Mouse (Mus musculus) B cell, adult (primary cell): Measurements from ENCODE around the gene Kcnn4. TPM values are rescaled to one million over a fixed set of nuclear protein-coding genes. Genes with fewer than 3 reads are reported as not detected.

Experiments used
- total RNA-seq: library from RNA; stranded (reverse); gene quantifications from 4 replicates; pipeline ENCODE4 v1.2.4, GENCODE M21; 2023; ENCODE audit not compliant: inconsistent age

Kcnn4 gene
- total RNA-seq, result 3.6 to 6.1 TPM (median 4.8 TPM) in 4 replicates

DNA sequence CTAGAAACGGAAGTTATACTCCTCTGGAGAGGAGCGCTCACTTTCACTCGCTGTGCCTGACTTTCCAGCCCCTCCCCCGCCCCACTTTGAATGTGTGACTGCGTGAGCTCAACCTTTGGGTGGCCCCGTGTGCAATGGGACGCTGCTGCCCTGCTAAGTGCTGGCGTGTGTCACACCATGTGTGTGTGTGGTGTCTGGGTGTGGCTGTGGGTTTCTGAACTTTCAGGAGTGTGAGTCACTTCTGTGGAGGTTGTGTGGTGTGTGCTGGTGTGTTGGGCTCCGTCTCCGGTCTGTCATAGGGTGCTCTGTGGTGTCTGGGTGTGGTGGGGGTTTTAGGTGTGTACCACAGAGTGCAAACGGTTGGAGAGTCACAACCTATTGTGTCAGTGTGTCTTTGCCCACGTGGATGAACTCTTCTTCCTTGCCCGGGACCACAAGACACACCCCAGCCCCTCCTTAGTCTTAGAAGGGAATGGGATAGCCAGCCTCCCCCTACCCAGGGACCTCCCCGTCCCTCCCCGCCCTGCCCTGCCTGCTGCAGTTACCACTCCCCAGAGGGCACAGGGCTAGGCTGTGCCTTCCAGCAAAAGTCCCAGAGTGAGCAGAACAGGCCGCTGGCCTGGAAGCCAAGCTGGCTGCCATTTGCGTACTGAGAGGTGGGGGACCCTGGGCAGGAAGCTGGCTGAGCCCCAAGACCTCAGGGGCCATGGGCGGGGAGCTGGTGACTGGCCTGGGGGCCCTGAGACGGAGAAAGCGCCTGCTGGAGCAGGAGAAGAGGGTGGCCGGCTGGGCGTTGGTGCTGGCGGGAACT lies at the start of gene Kcnn4:
TSS of gene Kcnn4 (plus strand) at position 533 of the 811 bp plus-strand sequence.

DNA sequence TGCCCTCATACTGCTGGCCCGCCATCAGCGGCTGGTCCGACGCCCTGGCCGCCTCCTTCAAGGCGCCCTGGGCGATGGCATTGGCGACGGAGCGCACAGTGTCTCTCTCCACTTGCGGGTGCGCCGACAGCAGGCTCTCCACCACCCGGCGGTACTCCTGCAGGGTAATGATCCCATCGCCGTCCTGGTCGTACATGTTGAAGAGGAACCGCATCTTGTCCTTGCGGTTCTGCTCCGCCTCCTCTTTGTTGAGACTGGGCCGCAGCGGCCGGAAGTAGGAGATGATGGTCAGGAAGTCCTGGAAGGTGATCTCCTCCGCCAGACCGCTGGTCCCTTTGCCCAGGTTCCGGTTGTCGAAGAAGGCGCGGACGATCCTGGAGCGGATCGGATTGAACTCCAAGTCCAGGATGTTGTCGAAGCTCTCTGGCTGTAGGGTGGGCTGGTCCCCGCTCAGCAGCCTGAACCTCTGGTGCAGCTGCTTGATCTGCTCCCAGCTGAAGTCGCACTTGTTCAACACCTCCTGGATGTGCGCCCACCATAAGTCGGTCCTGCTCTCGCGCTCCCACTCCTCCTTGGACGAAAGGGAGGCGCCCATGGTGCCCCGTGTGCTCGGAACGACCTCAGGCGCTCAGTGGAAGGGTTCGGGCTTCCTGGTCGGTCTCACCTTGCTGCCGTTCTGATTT lies 36.6 kb upstream of the Kcnn4 start, which contains the start of gene Tescl:
TSS of gene Tescl (minus strand) at position 633 of the 683 bp plus-strand sequence.

DNA sequence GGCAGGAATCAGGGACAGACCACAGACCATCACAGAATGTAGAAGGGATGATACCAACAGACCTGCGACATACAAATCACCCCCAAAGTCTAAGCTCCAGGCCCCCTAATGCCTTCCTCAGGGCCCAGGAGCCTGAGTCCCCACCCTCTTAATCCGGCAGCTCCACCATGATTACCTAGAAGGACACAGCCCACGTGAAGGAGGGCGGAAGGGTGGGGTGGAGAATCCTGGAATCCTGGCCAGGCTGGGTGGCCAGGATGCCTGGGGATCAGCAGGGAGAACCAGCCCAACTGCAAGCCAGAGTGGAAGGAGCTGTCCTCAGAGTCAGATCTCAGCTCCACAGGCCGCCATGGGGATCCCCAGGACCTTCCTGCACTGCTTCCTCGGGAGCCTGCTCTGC lies 21.2 kb upstream of the Kcnn4 start, which contains the start of gene Lypd5:
TSS of gene Lypd5 (plus strand) at position 301 of the 400 bp plus-strand sequence.

GRCm38 (mm10) chr7:24399256-24400081 lies 29.4 kb downstream of the Kcnn4 start, which contains the start of gene Smg9:
Gene Smg9, plus strand, starts transcription at chr7:24399619.

Other genes with a start within 250 kb of the Kcnn4 start
- 5.8 to 8.7 TPM (median 6.4 TPM) in 4 replicates for gene Zfp235, start 236.1 kb upstream of the Kcnn4 start, total RNA-seq
- gene Zfp114, start 195.2 kb upstream of the Kcnn4 start, total RNA-seq, result 0.16 TPM in 1 of 4 replicates, not detected in the others
- 0.09 TPM in 1 of 4 replicates, not detected in the others for gene Zfp111, start 158.8 kb upstream of the Kcnn4 start, total RNA-seq
- gene Zfp109, start 132.7 kb upstream of the Kcnn4 start, total RNA-seq, result 1.3 to 2.2 TPM (median 1.7 TPM) in 4 replicates
- 0.22 to 0.27 TPM in 2 of 4 replicates, not detected in the others for gene Zfp108, start 115.5 kb upstream of the Kcnn4 start, total RNA-seq
- gene Zfp93, start 99.8 kb upstream of the Kcnn4 start, total RNA-seq, result 0.18 to 1.6 TPM in 2 of 4 replicates, not detected in the others
- 5.2 to 10.8 TPM (median 7.3 TPM) in 4 replicates for gene Zfp61, start 69.0 kb upstream of the Kcnn4 start, total RNA-seq
- gene Zfp94, start 53.6 kb upstream of the Kcnn4 start, total RNA-seq, result 7.5 to 10.9 TPM (median 9.4 TPM) in 4 replicates
- gene Tescl, start 36.3 kb upstream of the Kcnn4 start, total RNA-seq, result not detected in 4 replicates
- not detected in 4 replicates for gene Lypd5, start 21.1 kb upstream of the Kcnn4 start, total RNA-seq
- 69.8 to 79.7 TPM (median 77.4 TPM) in 4 replicates for gene Smg9, start 29.4 kb downstream of the Kcnn4 start, total RNA-seq
- gene Irgc1, start 82.0 kb downstream of the Kcnn4 start, total RNA-seq, result 5.0 to 7.5 TPM (median 6.1 TPM) in 4 replicates
- 535 to 734 TPM (median 595 TPM) in 4 replicates for gene Plaur, start 92.2 kb downstream of the Kcnn4 start, total RNA-seq
- gene Cadm4, start 111.8 kb downstream of the Kcnn4 start, total RNA-seq, result 0.78 to 3.1 TPM (median 1.9 TPM) in 4 replicates
- 1.4 to 2.2 TPM (median 1.7 TPM) in 4 replicates for gene Zfp428, start 136.7 kb downstream of the Kcnn4 start, total RNA-seq
- not detected in 4 replicates for gene AC161166.1, start 142.2 kb downstream of the Kcnn4 start, total RNA-seq
- gene Irgq, start 160.4 kb downstream of the Kcnn4 start, total RNA-seq, result 22.3 to 27.3 TPM (median 24.2 TPM) in 4 replicates
- gene Pinlyp, start 175.9 kb downstream of the Kcnn4 start, total RNA-seq, result 0.87 TPM in 1 of 4 replicates, not detected in the others
- gene Xrcc1, start 176.0 kb downstream of the Kcnn4 start, total RNA-seq, result 85.4 to 92.1 TPM (median 88.0 TPM) in 4 replicates
- gene Ethe1, start 217.3 kb downstream of the Kcnn4 start, total RNA-seq, result 9.0 to 13.0 TPM (median 12.0 TPM) in 4 replicates
- 0.18 to 0.22 TPM in 2 of 4 replicates, not detected in the others for gene Zfp575, start 217.4 kb downstream of the Kcnn4 start, total RNA-seq
- gene Phldb3, start 240.5 kb downstream of the Kcnn4 start, total RNA-seq, result 22.1 to 31.0 TPM (median 26.2 TPM) in 4 replicates